ENCODE assay signal across 8 mouse cellular contexts in genomic region chr8:124250785-124251184, GRCm38 (mm10). TPM values are rescaled to one million over a fixed set of nuclear protein-coding genes. Genes with fewer than 3 reads are reported as not detected.
DNase-seq lines count a peak whose midpoint lies in the region; ATAC-seq and TF ChIP-seq lines count a peak whose summit lies in the region.

No protein-coding gene starts in this region.

- H3K36me3 ChIP-seq in forebrain, embryonic 11.5 days (ENCODE audit: control insufficient read depth, insufficient read depth, low read length) = no peaks in the 10 kb centered on the region
- no peaks in the 10 kb centered on the region for H3K36me3 ChIP-seq in forebrain, embryonic 15.5 days
- H3K36me3 ChIP-seq in kidney, embryonic 15.5 days = no peaks in the 10 kb centered on the region

- DNase-seq in forebrain, embryonic 11.5 days (ENCODE audit: low spot score) = no peak
- peak; percentile 53 for DNase-seq in adrenal gland, postnatal 14 days
- DNase-seq in lung, postnatal 10 days = peak; percentile 81
- no peak for DNase-seq in layer of hippocampus, adult 2 months (ENCODE audit: low spot score in 2 of 2)
- no peak for DNase-seq in layer of hippocampus, adult 9-11 months
- no peak for DNase-seq in right cerebral cortex, postnatal 10 days (ENCODE audit: low spot score in 2 of 2)

- H3K4me3 ChIP-seq in forebrain, embryonic 11.5 days (ENCODE audit: low read depth, low read length) = no peak overlapping the region
- no peak overlapping the region for H3K4me3 ChIP-seq in forebrain, embryonic 15.5 days
- H3K4me3 ChIP-seq in kidney, embryonic 15.5 days (replicated peaks) = no peak overlapping the region
- no peak overlapping the region for H3K4me3 ChIP-seq in layer of hippocampus, adult 2 months

- H3K4me2 ChIP-seq in forebrain, embryonic 11.5 days (ENCODE audit: low read depth, low read length, severe bottlenecking) = no peak overlapping the region
- no peak overlapping the region for H3K4me2 ChIP-seq in forebrain, embryonic 15.5 days (replicated peaks)
- no peak overlapping the region for H3K4me2 ChIP-seq in kidney, embryonic 15.5 days

- peak overlapping the region; percentile 12; the same call in 1 of the 2 replicates for H3K27ac ChIP-seq in forebrain, embryonic 11.5 days (ENCODE audit: low read depth, low read length)
- no peak overlapping the region for H3K27ac ChIP-seq in forebrain, embryonic 15.5 days (replicated peaks)
- H3K27ac ChIP-seq in kidney, embryonic 15.5 days = peak overlapping the region; percentile 67
- H3K27ac ChIP-seq in layer of hippocampus, adult 2 months = no peak overlapping the region

- ATAC-seq in forebrain, embryonic 11.5 days (replicated peaks; ENCODE audit: low FRiP score) = no peak
- no peak for ATAC-seq in forebrain, embryonic 15.5 days (replicated peaks)
- peak; percentile 73 for ATAC-seq in kidney, embryonic 15.5 days (replicated peaks; ENCODE audit: low FRiP score)

- no peak overlapping the region for H3K9ac ChIP-seq in forebrain, embryonic 11.5 days (ENCODE audit: low read length)
- no peak overlapping the region for H3K9ac ChIP-seq in forebrain, embryonic 15.5 days (replicated peaks)
- H3K9ac ChIP-seq in kidney, embryonic 15.5 days = no peak overlapping the region

- 49% methylated on average over 4 of the region's 4 CpGs for WGBS in forebrain, embryonic 11.5 days
- WGBS in forebrain, embryonic 15.5 days = 46% methylated on average over 4 of the region's 4 CpGs
- WGBS in kidney, embryonic 15.5 days = 13% methylated on average over 4 of the region's 4 CpGs

- H3K27me3 ChIP-seq in forebrain, embryonic 11.5 days (ENCODE audit: control insufficient read depth, insufficient read depth, low read length) = no peaks in the 10 kb centered on the region
- H3K27me3 ChIP-seq in forebrain, embryonic 15.5 days = no peaks in the 10 kb centered on the region
- no peaks in the 10 kb centered on the region for H3K27me3 ChIP-seq in kidney, embryonic 15.5 days

- TF ChIP-seq CTCF in layer of hippocampus, adult 2 months (conservative IDR thresholded peaks at IDR 0.05) = no peak

- no peaks in the 10 kb centered on the region for H3K9me3 ChIP-seq in forebrain, embryonic 11.5 days (ENCODE audit: control insufficient read depth, low read length)
- no peaks in the 10 kb centered on the region for H3K9me3 ChIP-seq in forebrain, embryonic 15.5 days
- H3K9me3 ChIP-seq in kidney, embryonic 15.5 days (replicated peaks) = no peaks in the 10 kb centered on the region

- peaks cover 2% of the 10 kb centered on the region; the same call in 1 of the 2 replicates for H3K4me1 ChIP-seq in forebrain, embryonic 11.5 days (replicated peaks; ENCODE audit: control insufficient read depth, insufficient read depth, low read length)
- peaks cover 40% of the 10 kb centered on the region for H3K4me1 ChIP-seq in forebrain, embryonic 15.5 days
- peaks cover 53% of the 10 kb centered on the region for H3K4me1 ChIP-seq in kidney, embryonic 15.5 days

RNA-seq across cellular contexts. Expression of gene Galnt2, which starts 19.6 kb away (rescaled TPM):
- 81.6 and 83.7 TPM in 2 replicates for polyA plus RNA-seq in forebrain, embryonic 11.5 days (2014; fragmentation: Nextera tagmentation; extraction: Ambion mirVana)
- polyA plus RNA-seq in forebrain, embryonic 15.5 days (2015; fragmentation: Nextera tagmentation; extraction: Ambion mirVana) = 54.2 and 56.3 TPM in 2 replicates
- total RNA-seq in adrenal gland, postnatal 14 days (2021) = 45.4 and 57.5 TPM in 2 replicates
- polyA plus RNA-seq in kidney, embryonic 15.5 days (2015; fragmentation: Nextera tagmentation; extraction: Ambion mirVana) = 47.6 and 49.0 TPM in 2 replicates
- 10 to 100 TPM; 34.5 to 44.5 TPM for total RNA-seq in layer of hippocampus, adult 2 months (2021)

Comparison
In these comparisons a context has a peak if more than half of its experiments do, and no peak if none do; other contexts are left out.
1. H3K27ac ChIP-seq: peak in forebrain, embryonic 11.5 days (single experiment) and kidney, embryonic 15.5 days (single experiment); none in forebrain, embryonic 15.5 days (single experiment) and layer of hippocampus, adult 2 months (single experiment).
2. DNase-seq: peak in adrenal gland, postnatal 14 days (single experiment) and lung, postnatal 10 days (single experiment); none in forebrain, embryonic 11.5 days (single experiment), layer of hippocampus, adult 2 months (0 of 2), layer of hippocampus, adult 9-11 months (single experiment) and right cerebral cortex, postnatal 10 days (0 of 2).